Mouse (Mus musculus) cerebellum, adult 2 months (tissue): ENCODE results near the gene Stxbp6.

Experiments used
- CTCF ChIP-seq: fragments of 200-500 bp; IDR thresholded peaks from 2 replicates; pipeline ENCODE4 v1.5.1; 2011; ENCODE audit warnings: low read depth, mild to moderate bottlenecking, control low read depth, low read length, moderate library complexity, borderline replicate concordance; ENCODE audit not compliant: insufficient read depth
- POLR2A ChIP-seq: fragments of 200-500 bp; IDR thresholded peaks from 2 replicates; pipeline ENCODE4 v1.6.1; 2011; ENCODE audit warnings: low read length, control low read depth, borderline replicate concordance; ENCODE audit not compliant: insufficient read depth

GRCm38 (mm10) chr12:44940325-44940724 lies 134.2 kb downstream of the Stxbp6 start:
- TF ChIP-seq CTCF (no peak), POLR2A (no peak)
